Mouse (Mus musculus): ENCODE measurements around the gene Cacnb2.
"Not testable (repeated sequence)": the region's sequence is repeated elsewhere in the genome, so short reads cannot be mapped to it uniquely, and the experiment has no call there.

Gene Cacnb2

GRCm38 (mm10) chr2:14657205-14657844 is 54.4 kb downstream of the Cacnb2 start:
- no peak for DNase-seq

- no peak for DNase-seq
Observed at GRCm38 (mm10) chr2:14665213-14665612, 62.3 kb downstream of the Cacnb2 start.

GRCm38 (mm10) chr2:14672117-14672516 is 69.2 kb downstream of the Cacnb2 start:
- DNase-seq, result no peak

GRCm38 (mm10) chr2:14676885-14677516 is 74.1 kb downstream of the Cacnb2 start:
- DNase-seq, result peak in 1 of 2 experiments; percentile 21

- no peak for DNase-seq
Observed at GRCm38 (mm10) chr2:14684231-14684630, 81.3 kb downstream of the Cacnb2 start.

GRCm38 (mm10) chr2:14702973-14703645 is 100.2 kb downstream of the Cacnb2 start:
- peak in 1 of 2 experiments; percentile 13 for DNase-seq

GRCm38 (mm10) chr2:14703676-14704075 is 100.8 kb downstream of the Cacnb2 start:
- DNase-seq, result no peak

GRCm38 (mm10) chr2:14710247-14710646 is 107.4 kb downstream of the Cacnb2 start:
- DNase-seq, result no peak

- DNase-seq, result no peak
Observed at GRCm38 (mm10) chr2:14711751-14712150, 108.9 kb downstream of the Cacnb2 start.

- DNase-seq, result no peak
Observed at GRCm38 (mm10) chr2:14713049-14713448, 110.2 kb downstream of the Cacnb2 start.

- DNase-seq, result no peak
Observed at GRCm38 (mm10) chr2:14716666-14717065, 113.8 kb downstream of the Cacnb2 start.

- DNase-seq, result no peak
Observed at GRCm38 (mm10) chr2:14719119-14719718, 116.3 kb downstream of the Cacnb2 start.

GRCm38 (mm10) chr2:14725437-14725836 is 122.5 kb downstream of the Cacnb2 start:
- no peak for DNase-seq

GRCm38 (mm10) chr2:14726601-14727000 is 123.7 kb downstream of the Cacnb2 start:
- not testable (repeated sequence) for DNase-seq

GRCm38 (mm10) chr2:14738927-14739326 is 136.0 kb downstream of the Cacnb2 start:
- no peak for DNase-seq

- no peak for DNase-seq
Observed at GRCm38 (mm10) chr2:14739510-14739909, 136.6 kb downstream of the Cacnb2 start.

- no peak for DNase-seq
Observed at GRCm38 (mm10) chr2:14740359-14740758, 137.5 kb downstream of the Cacnb2 start.

GRCm38 (mm10) chr2:14744761-14745160 is 141.9 kb downstream of the Cacnb2 start:
- no peak for DNase-seq

- DNase-seq, result no peak
Observed at GRCm38 (mm10) chr2:14762846-14763245, 160.0 kb downstream of the Cacnb2 start.

- DNase-seq, result no peak
Observed at GRCm38 (mm10) chr2:14763931-14764330, 161.0 kb downstream of the Cacnb2 start.

- DNase-seq, result no peak
Observed at GRCm38 (mm10) chr2:14769448-14769847, 166.6 kb downstream of the Cacnb2 start.

GRCm38 (mm10) chr2:14770635-14771034 is 167.7 kb downstream of the Cacnb2 start:
- no peak for DNase-seq

GRCm38 (mm10) chr2:14774375-14774774 is 171.5 kb downstream of the Cacnb2 start:
- no peak for DNase-seq

Measured in spleen, adult 18-20 months (tissue).